ENCODE assay signal across 13 mouse cellular contexts in genomic region chr5:73056457-73056856, GRCm38 (mm10). TPM values are rescaled to one million over a fixed set of nuclear protein-coding genes. Genes with fewer than 3 reads are reported as not detected.
DNase-seq lines count a peak whose midpoint lies in the region; ATAC-seq and TF ChIP-seq lines count a peak whose summit lies in the region.
"Had no signal": no experiment of that assay in that cellular context is flagged by ENCODE, and none has a peak within 500 bp of the region (broad histone marks: within the 10 kb centered on the region; RNA-seq: fewer than 3 reads in every experiment).

No protein-coding gene starts in this region.

- TF ChIP-seq CTCF in heart, adult 2 months (IDR thresholded peaks at IDR 0.05), result peak; percentile 64
- peak; percentile 53 for TF ChIP-seq CTCF in lung, embryonic 14.5 days (IDR thresholded peaks at IDR 0.05; ENCODE audit: low read depth)
- TF ChIP-seq CTCF in G1E (IDR thresholded peaks at IDR 0.05; ENCODE audit: low read depth, low read length), result peak; percentile 18; the same call in 1 of the 2 replicates
- peak; percentile 49; the same call in 1 of the 2 replicates for TF ChIP-seq CTCF in small intestine, adult 2 months (IDR thresholded peaks at IDR 0.05; ENCODE audit: extremely low read depth, insufficient read length, insufficient replicate concordance, low read depth, low read length)

- no peak for DNase-seq in heart, adult 2 months
- DNase-seq in lung, embryonic 14.5 days, result peak; percentile 23
- DNase-seq in lung, postnatal 25 days (ENCODE audit: low spot score), result no peak
- DNase-seq in G1E (ENCODE audit: low spot score), result no peak
- no peak for DNase-seq in layer of hippocampus, adult 11-12 months (ENCODE audit: low spot score)
- no peak for DNase-seq in adrenal gland, adult 2 months
- DNase-seq: heart, postnatal 14 days had no signal

- TF ChIP-seq POLR2A in heart, adult 2 months (IDR thresholded peaks at IDR 0.05; ENCODE audit: insufficient read depth, low read depth, low read length), result no peak
- TF ChIP-seq POLR2A in small intestine, adult 2 months (IDR thresholded peaks at IDR 0.05; ENCODE audit: low read depth, low read length), result no peak

- TF ChIP-seq EP300 in heart, adult 2 months (IDR thresholded peaks at IDR 0.05; ENCODE audit: insufficient read depth, low read depth, low read length), result no peak

- H3K4me2 ChIP-seq in heart, embryonic 11.5 days, result no peak overlapping the region
- H3K4me2 ChIP-seq in lung, embryonic 14.5 days, result no peak overlapping the region
- H3K4me2 ChIP-seq: forebrain, embryonic 15.5 days had no signal

- H3K36me3 ChIP-seq in heart, adult 2 months (ENCODE audit: control insufficient read depth, insufficient read depth, low read length), result peaks cover 2% of the 10 kb centered on the region
- H3K36me3 ChIP-seq in heart, embryonic 11.5 days (ENCODE audit: control insufficient read depth, insufficient read depth, low read length), result peaks cover 14% of the 10 kb centered on the region
- peaks cover 60% of the 10 kb centered on the region for H3K36me3 ChIP-seq in lung, embryonic 14.5 days (ENCODE audit: insufficient read depth)
- H3K36me3 ChIP-seq in G1E (replicated peaks), result peaks cover 87% of the 10 kb centered on the region
- peaks cover 79% of the 10 kb centered on the region for H3K36me3 ChIP-seq in small intestine, adult 2 months (ENCODE audit: control insufficient read depth, insufficient read depth, low read length)

- no peaks in the 10 kb centered on the region for H3K9me3 ChIP-seq in heart, embryonic 11.5 days (replicated peaks; ENCODE audit: control insufficient read depth, low read length)
- no peaks in the 10 kb centered on the region for H3K9me3 ChIP-seq in lung, embryonic 14.5 days (ENCODE audit: low read depth, low read length)
- no peaks in the 10 kb centered on the region for H3K9me3 ChIP-seq in G1E (replicated peaks)
- H3K9me3 ChIP-seq: embryonic facial prominence, embryonic 10.5 days; forebrain, embryonic 15.5 days had no signal

- H3K27ac ChIP-seq in heart, adult 2 months, result no peak overlapping the region
- no peak overlapping the region for H3K27ac ChIP-seq in heart, embryonic 11.5 days (ENCODE audit: low read depth, low read length)
- no peak overlapping the region for H3K27ac ChIP-seq in lung, embryonic 14.5 days (ENCODE audit: low read depth)
- H3K27ac ChIP-seq in small intestine, adult 2 months (ENCODE audit: insufficient read depth, low read depth, low read length), result no peak overlapping the region
- H3K27ac ChIP-seq: embryonic facial prominence, embryonic 10.5 days; forebrain, embryonic 15.5 days had no signal

- intact Hi-C loops in heart, adult 2 months (cut with DNase I), result no loop called here

- no peak overlapping the region for H3K9ac ChIP-seq in heart, adult 2 months (ENCODE audit: low read depth, low read length)
- H3K9ac ChIP-seq in heart, embryonic 11.5 days (ENCODE audit: low read depth, low read length), result no peak overlapping the region
- H3K9ac ChIP-seq in lung, embryonic 14.5 days, result no peak overlapping the region
- H3K9ac ChIP-seq: forebrain, embryonic 15.5 days had no signal

- H3K27me3 ChIP-seq in heart, adult 2 months (ENCODE audit: control insufficient read depth, insufficient read depth, low read length), result no peaks in the 10 kb centered on the region
- no peaks in the 10 kb centered on the region for H3K27me3 ChIP-seq in heart, embryonic 11.5 days (ENCODE audit: control insufficient read depth, insufficient read depth, low read length)
- no peaks in the 10 kb centered on the region for H3K27me3 ChIP-seq in lung, embryonic 14.5 days (ENCODE audit: insufficient read depth, low read length)
- no peaks in the 10 kb centered on the region for H3K27me3 ChIP-seq in G1E (ENCODE audit: insufficient read depth, low read length)
- H3K27me3 ChIP-seq in small intestine, adult 2 months (ENCODE audit: control insufficient read depth, insufficient read depth, low read length), result no peaks in the 10 kb centered on the region
- H3K27me3 ChIP-seq: forebrain, embryonic 15.5 days; Patski had no signal

- no peaks in the 10 kb centered on the region for H3K79me2 ChIP-seq in heart, adult 2 months (replicated peaks; ENCODE audit: control insufficient read depth, insufficient read depth, low read length)

- no peak overlapping the region for H3K4me3 ChIP-seq in heart, adult 2 months
- no peak overlapping the region for H3K4me3 ChIP-seq in heart, embryonic 11.5 days (ENCODE audit: low read depth, low read length)
- no peak overlapping the region for H3K4me3 ChIP-seq in lung, embryonic 14.5 days (ENCODE audit: low read depth, low read length)
- no peak overlapping the region for H3K4me3 ChIP-seq in G1E (ENCODE audit: low read depth, low read length)
- H3K4me3 ChIP-seq in small intestine, adult 2 months (ENCODE audit: low read depth, low read length), result no peak overlapping the region
- H3K4me3 ChIP-seq: embryonic facial prominence, embryonic 10.5 days; forebrain, embryonic 15.5 days had no signal

- ATAC-seq in heart, embryonic 11.5 days (replicated peaks; ENCODE audit: insufficient number of reproducible peaks, low FRiP score, low TSS enrichment), result no peak
- no peak for ATAC-seq in lung, embryonic 14.5 days (ENCODE audit: insufficient read depth)
- ATAC-seq in G1E (ENCODE audit: extremely low read depth, insufficient number of reproducible peaks, low FRiP score, poor library complexity, severe bottlenecking), result no peak
- ATAC-seq: forebrain, embryonic 15.5 days; midbrain, embryonic 16.5 days; Patski had no signal

- 90% methylated on average over 6 of the region's 6 CpGs for WGBS in heart, adult 2 months
- 87% methylated on average over 6 of the region's 6 CpGs for WGBS in heart, embryonic 11.5 days (ENCODE audit: insufficient replicate concordance)
- WGBS in lung, embryonic 14.5 days, result 93% methylated on average over 6 of the region's 6 CpGs
- WGBS in small intestine, adult 2 months, result 92% methylated on average over 6 of the region's 6 CpGs

- H3K4me1 ChIP-seq in heart, adult 2 months (ENCODE audit: control insufficient read depth, insufficient read depth, low read length), result no peaks in the 10 kb centered on the region
- no peaks in the 10 kb centered on the region for H3K4me1 ChIP-seq in heart, embryonic 11.5 days (ENCODE audit: control insufficient read depth, insufficient read depth, low read length)
- H3K4me1 ChIP-seq in lung, embryonic 14.5 days (ENCODE audit: insufficient read depth), result no peaks in the 10 kb centered on the region
- H3K4me1 ChIP-seq in G1E (ENCODE audit: insufficient read depth, low read depth, low read length), result peaks cover 3% of the 10 kb centered on the region; the same call in 1 of the 2 replicates
- no peaks in the 10 kb centered on the region for H3K4me1 ChIP-seq in small intestine, adult 2 months (ENCODE audit: control insufficient read depth, insufficient read depth, insufficient read length, low read length)
- H3K4me1 ChIP-seq: embryonic facial prominence, embryonic 10.5 days had no signal

RNA-seq across cellular contexts. Expression of gene Slc10a4, which starts 49.8 kb away (rescaled TPM):
- under 1 TPM in 1 of 2 experiments, not detected in 1; 0.16 TPM for total RNA-seq in heart, adult 2 months (2021)
- 0.37 and 0.76 TPM in 2 replicates for polyA plus RNA-seq in heart, adult 2 months (2012; rRNA removed)
- polyA plus RNA-seq in heart, embryonic 11.5 days (2014; fragmentation: Nextera tagmentation; extraction: Ambion mirVana), result 0.43 and 0.72 TPM in 2 replicates
- polyA plus RNA-seq in lung, embryonic 14.5 days (2014; fragmentation: Nextera tagmentation; extraction: Ambion mirVana), result 0.28 and 0.80 TPM in 2 replicates
- total RNA-seq in G1E (2014; fragmentation: Nextera tagmentation) (not detected in 2 replicates), G1E (2017) (0.11 TPM in 1 of 2 replicates, not detected in the other)
- not detected in 2 replicates for polyA plus RNA-seq in G1E (2012)
- polyA plus RNA-seq in small intestine, adult 2 months (2012; rRNA removed), result 0.89 and 1.6 TPM in 2 replicates
- total RNA-seq in adrenal gland, adult 2 months (2021), result 10 to 100 TPM in 1 of 2 experiments, 1 to 10 TPM in 1; 6.6 to 10.3 TPM
- 13.5 and 19.8 TPM in 2 replicates for polyA plus RNA-seq in adrenal gland, adult 2 months (2012; rRNA removed)
- total RNA-seq: heart, postnatal 14 days had no signal
- polyA plus RNA-seq: Patski had no signal
